Mouse (Mus musculus): ENCODE measurements around the gene Lonp1. TPM values are rescaled to one million over a fixed set of nuclear protein-coding genes. Genes with fewer than 3 reads are reported as not detected.
"Not testable (repeated sequence)": the region's sequence is repeated elsewhere in the genome, so short reads cannot be mapped to it uniquely, and the experiment has no call there.

Gene Lonp1
- total RNA-seq, 1 experiment from 2014 or later, result 32.6 TPM

- no peak for ATAC-seq (ENCODE audit: extremely low read depth, insufficient number of reproducible peaks, low FRiP score, poor library complexity, severe bottlenecking)
Measured at GRCm38 (mm10) chr17:56627530-56628277, 1.0 kb upstream of the Lonp1 start, which contains the start of gene Catsperd. Gene Catsperd (plus strand): TSS chr17:56628143.

GRCm38 (mm10) chr17:56626260-56626659, 427 bp downstream of the Lonp1 start:
- ATAC-seq (ENCODE audit: extremely low read depth, insufficient number of reproducible peaks, low FRiP score, poor library complexity, severe bottlenecking), result no peak

GRCm38 (mm10) chr17:56625495-56625894, 1.2 kb downstream of the Lonp1 start:
- ATAC-seq (ENCODE audit: extremely low read depth, insufficient number of reproducible peaks, low FRiP score, poor library complexity, severe bottlenecking), result no peak

GRCm38 (mm10) chr17:56617628-56618027, 9.1 kb downstream of the Lonp1 start:
- no peak for ATAC-seq (ENCODE audit: extremely low read depth, insufficient number of reproducible peaks, low FRiP score, poor library complexity, severe bottlenecking)

- ATAC-seq (ENCODE audit: extremely low read depth, insufficient number of reproducible peaks, low FRiP score, poor library complexity, severe bottlenecking), result no peak
Measured at GRCm38 (mm10) chr17:56616725-56617124, 10.0 kb downstream of the Lonp1 start.

- ATAC-seq (ENCODE audit: extremely low read depth, insufficient number of reproducible peaks, low FRiP score, poor library complexity, severe bottlenecking), result no peak
Measured at GRCm38 (mm10) chr17:56615792-56616191, 10.9 kb downstream of the Lonp1 start.

DNA sequence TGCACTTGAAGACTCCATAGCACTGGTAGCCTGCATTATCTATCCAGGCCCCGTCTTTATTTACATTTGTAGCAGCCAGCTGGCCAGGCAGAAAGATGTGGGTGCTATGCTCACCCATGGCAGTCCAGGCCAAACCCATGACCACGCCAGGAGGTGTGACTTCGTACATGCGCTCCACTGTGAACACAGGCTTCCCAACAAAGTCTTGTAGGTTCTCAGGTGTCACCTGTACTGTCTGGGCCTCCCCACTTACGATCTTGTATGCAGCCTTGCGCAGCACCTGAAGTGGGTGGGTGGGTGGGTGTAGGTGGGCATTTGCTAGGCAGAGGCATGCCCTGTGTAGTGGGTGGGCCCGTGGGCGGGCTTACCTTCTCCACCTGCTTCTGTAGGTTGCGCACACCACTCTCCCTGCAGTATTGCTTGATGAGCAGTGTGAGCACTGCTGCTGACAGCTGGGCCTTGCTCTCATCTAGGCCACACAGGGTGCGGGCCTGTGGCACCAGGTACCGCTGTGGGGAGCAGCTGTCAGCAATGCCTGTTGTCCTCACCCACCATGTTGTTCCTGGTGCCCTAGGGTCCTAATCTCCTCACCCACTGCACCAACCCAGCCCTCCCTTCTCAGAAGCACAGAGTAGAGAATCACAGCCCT, 11.4 kb downstream of the Lonp1 start:
- no peak for ATAC-seq (ENCODE audit: extremely low read depth, insufficient number of reproducible peaks, low FRiP score, poor library complexity, severe bottlenecking)

- ATAC-seq (ENCODE audit: extremely low read depth, insufficient number of reproducible peaks, low FRiP score, poor library complexity, severe bottlenecking), result no peak
Measured at GRCm38 (mm10) chr17:56614391-56615135, 12.1 kb downstream of the Lonp1 start.

DNA sequence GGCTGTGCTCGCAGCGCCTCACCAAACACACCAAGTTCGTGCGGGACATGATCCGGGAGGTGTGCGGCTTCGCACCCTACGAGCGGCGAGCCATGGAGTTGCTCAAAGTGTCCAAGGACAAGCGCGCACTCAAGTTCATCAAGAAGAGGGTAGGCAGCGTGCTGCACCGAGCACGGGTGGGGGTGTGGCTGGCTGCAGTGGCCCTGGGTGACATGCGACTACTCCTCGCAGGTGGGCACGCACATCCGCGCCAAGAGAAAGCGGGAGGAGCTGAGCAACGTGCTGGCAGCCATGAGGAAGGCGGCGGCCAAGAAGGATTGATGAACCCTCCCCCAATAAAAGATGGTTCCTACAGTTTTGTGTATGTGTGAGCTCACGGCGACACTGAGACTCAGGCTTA, 12.8 kb downstream of the Lonp1 start:
- not testable (repeated sequence) for ATAC-seq (ENCODE audit: extremely low read depth, insufficient number of reproducible peaks, low FRiP score, poor library complexity, severe bottlenecking)

DNA sequence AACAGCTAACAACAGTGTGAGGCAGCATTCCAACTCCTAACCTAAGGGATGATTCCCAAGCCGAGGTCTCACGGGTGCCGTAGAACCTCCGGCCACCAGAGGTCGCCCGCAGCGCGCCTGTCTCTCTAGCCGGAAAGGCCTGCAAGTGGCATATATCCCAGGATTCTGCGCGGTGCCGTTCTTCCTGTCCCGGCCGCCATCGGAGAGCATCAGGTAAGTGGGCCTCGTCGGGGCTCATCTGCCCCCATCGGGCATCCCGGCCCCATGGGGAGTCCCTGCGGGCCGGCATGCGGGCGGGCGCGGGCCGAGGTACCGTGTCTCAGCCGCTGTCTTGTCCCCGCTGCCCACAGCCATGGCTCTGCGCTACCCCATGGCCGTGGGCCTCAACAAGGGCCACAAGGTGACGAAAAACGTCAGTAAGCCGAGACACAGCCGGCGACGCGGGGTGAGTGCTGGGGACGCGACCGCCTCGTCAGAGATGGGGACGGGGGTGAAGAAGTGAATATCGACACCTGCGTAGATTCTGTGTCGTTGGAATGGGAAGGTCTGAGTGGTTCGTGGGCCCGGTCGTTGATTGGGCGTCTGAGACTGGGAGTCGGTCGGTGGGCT, 13.3 kb downstream of the Lonp1 start, which contains the start of gene Rpl36:
Gene Rpl36, plus strand, starts transcription at position 181 of the 609 bp plus-strand sequence.
- ATAC-seq (ENCODE audit: extremely low read depth, insufficient number of reproducible peaks, low FRiP score, poor library complexity, severe bottlenecking), result peak; percentile 69

DNA sequence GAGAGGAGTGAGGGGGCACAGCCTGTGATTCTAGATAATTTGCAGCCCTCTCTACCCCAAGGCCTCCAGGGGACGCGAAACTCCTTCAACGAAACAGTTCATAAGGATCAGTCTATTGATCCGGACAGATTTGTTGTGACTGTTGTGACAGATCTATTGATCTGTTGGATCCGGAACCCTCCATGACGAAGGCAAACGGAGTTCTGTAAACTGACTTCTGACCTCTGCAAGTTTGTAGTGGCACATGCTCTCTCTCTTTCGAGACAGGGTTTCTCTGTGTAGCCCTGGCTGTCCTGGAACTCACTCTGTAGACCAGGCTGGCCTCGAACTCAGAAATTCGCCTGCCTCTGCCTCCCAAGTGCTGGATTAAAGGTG, 14.1 kb downstream of the Lonp1 start:
- not testable (repeated sequence) for ATAC-seq (ENCODE audit: extremely low read depth, insufficient number of reproducible peaks, low FRiP score, poor library complexity, severe bottlenecking)

DNA sequence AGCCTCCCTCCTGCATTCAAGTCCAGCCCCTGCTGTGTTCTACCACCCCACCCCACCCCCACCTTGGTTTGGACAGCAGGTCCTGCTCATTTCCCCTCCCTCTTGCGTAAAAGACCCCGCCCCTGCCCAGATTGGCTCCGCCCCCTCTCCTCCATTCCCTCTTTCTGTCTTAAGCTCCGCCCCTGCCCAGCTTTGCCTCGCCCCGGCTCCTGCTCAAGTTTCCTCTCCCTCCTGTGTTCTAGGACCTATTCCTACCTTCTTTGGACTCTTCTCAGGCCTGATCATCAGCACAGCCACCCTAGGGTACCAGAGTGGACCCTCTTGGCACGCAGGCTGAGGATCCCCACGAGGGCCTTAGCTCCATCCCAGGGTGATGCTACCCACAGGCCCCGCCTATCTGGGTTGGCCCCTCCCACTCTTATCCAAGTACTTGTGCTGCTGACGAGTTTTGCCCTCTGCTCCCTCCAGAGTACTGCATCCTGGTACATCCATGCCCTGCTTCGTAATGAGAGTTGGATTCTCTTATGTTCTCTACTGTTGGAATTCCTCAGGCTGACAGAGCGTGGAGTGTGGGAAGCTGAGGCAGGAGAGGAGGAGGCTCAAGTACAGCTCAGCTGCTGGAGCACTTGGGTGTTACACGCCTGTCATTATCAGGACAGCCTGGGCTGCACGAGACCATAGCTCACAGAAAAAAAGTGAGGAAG, 14.7 kb downstream of the Lonp1 start:
- ATAC-seq (ENCODE audit: extremely low read depth, insufficient number of reproducible peaks, low FRiP score, poor library complexity, severe bottlenecking), result no peak

- no peak for ATAC-seq (ENCODE audit: extremely low read depth, insufficient number of reproducible peaks, low FRiP score, poor library complexity, severe bottlenecking)
Measured at GRCm38 (mm10) chr17:56611323-56611722, 15.4 kb downstream of the Lonp1 start.

DNA sequence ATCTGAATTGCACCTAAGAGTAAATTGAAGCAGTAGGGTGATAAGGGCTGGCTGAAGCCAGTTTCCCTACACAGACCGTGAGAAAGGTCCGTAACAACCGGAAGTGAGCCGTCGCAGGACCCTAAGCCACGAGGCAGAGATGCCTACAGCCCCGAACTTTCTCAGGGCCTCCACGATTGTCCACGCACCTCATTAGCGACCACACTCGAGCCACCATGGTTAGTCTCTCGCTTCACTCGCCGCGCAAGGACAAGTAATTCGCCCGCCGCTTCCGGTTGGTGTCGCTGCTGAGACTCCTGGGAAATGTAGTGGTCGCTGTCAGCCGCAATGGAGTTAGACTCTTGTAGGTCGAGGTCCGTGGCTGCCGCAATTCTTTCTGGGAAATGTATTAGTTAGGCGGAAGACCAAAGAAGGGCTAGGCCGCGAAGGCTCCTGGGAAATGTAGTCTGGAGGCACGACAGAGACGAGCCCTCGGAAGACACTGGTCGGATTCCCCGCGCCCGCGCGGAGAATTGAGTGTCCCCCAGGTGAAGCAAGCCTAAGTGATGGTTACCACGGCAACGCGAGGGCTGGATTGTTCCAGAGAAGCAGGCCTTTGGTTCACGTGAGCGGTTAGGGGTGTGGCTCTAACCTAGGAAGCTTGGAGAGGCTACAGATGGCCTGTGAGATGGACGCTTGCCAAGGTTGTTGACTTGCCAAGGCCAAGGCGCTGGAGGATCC, 17.1 kb downstream of the Lonp1 start, which contains the start of gene 2410015M20Rik:
Gene 2410015M20Rik, minus strand, starts transcription at position 320 of the 720 bp plus-strand sequence.
- peak; percentile 90 for ATAC-seq (ENCODE audit: extremely low read depth, insufficient number of reproducible peaks, low FRiP score, poor library complexity, severe bottlenecking)

- no peak for ATAC-seq (ENCODE audit: extremely low read depth, insufficient number of reproducible peaks, low FRiP score, poor library complexity, severe bottlenecking)
Measured at GRCm38 (mm10) chr17:56608699-56609098, 18.0 kb downstream of the Lonp1 start.

GRCm38 (mm10) chr17:56607521-56608062, 19.1 kb downstream of the Lonp1 start:
- ATAC-seq (ENCODE audit: extremely low read depth, insufficient number of reproducible peaks, low FRiP score, poor library complexity, severe bottlenecking), result no peak

DNA sequence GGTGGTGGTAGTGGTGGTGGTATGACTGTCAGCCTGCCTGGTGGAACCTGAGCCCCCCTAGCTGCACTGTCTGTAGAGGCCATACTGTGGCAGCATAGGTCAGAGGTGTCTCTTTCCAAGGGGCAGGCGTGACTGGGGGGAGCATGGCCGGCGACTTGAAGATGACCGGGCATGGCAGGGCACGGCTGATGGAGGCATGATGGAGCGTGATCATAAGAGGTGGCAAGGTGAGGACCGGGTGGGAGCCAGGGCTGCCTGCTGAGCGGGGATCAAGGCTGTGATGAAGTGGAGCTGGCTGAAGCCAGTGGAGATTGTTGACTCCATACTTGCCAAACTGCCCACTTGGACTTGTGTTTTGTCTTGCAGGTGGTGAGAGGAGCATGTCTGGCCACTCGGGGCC, 21.3 kb downstream of the Lonp1 start:
- no peak for ATAC-seq (ENCODE audit: extremely low read depth, insufficient number of reproducible peaks, low FRiP score, poor library complexity, severe bottlenecking)

- no peak for ATAC-seq (ENCODE audit: extremely low read depth, insufficient number of reproducible peaks, low FRiP score, poor library complexity, severe bottlenecking)
Measured at GRCm38 (mm10) chr17:56604422-56604821, 22.3 kb downstream of the Lonp1 start.
